Mouse (Mus musculus): ENCODE data around the gene 2310030G06Rik. TPM values are rescaled to one million over a fixed set of nuclear protein-coding genes. Genes with fewer than 3 reads are reported as not detected.

Gene 2310030G06Rik
- 1 to 10 TPM; 3.5 to 4.6 TPM for total RNA-seq (2021)
- long read RNA-seq, experiment 1, transcript 2310030G06Rik-201 (4 exons, 1,257 nt), result major isoform, 5 of 9 reads
- long read RNA-seq, experiment 1, partial matches to known transcripts, result 3 of 9 reads
- long read RNA-seq, experiment 1, other reads (novel, unspliced or antisense), result 1 of 9 reads
- long read RNA-seq, experiment 2, partial matches to known transcripts, result 1 of 1 reads
- long read RNA-seq, experiment 2, other reads (novel, unspliced or antisense), result 0 of 1 reads

DNA sequence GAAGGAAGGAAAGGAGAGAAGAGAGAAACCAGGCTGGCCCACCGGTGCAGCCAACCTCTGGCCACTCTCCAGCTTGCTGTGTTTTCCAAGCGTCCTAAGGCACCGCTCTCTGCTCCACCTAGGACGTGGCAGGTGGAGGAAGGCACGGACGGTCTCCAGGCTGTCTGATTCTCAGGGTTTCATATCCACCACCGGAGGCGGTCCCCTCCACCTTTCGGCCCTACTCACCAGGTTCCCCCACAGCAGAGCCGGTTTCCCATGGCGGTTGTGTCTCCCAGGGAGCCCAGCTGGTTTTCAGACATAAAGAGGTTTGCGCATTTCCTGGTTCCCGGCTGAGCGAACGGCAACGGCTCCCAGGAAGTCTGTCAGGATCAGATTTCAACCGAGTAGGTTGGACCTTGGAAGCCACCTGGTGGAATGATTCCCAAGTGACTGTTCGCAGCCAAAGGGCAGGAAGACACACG, at the start of gene 2310030G06Rik:
TSS of gene 2310030G06Rik (minus strand) at position 323 of the 464 bp plus-strand sequence.
- peak; percentile 28 to 37 for DNase-seq

DNA sequence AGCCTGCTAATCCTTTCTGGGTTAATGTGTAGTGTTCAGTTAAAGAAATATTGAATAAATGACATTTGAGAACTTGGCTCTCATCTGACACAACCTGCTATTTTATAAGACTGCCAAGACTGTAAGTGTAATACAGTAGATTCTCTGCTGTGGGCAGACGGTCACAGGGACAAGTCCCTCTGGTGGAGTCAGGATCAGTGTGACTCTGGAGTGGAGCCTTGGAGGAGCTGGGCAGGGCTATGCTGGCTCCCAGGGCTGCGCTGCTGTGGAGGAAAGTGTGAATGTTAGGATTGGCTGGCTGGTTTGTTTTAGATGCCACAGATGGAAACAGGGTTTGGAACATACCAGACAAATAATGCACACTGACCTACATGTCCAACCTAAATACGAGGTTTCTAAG, 48.9 kb upstream of the 2310030G06Rik start:
- DNase-seq, result peak in 1 of 2 experiments; percentile 16

DNA sequence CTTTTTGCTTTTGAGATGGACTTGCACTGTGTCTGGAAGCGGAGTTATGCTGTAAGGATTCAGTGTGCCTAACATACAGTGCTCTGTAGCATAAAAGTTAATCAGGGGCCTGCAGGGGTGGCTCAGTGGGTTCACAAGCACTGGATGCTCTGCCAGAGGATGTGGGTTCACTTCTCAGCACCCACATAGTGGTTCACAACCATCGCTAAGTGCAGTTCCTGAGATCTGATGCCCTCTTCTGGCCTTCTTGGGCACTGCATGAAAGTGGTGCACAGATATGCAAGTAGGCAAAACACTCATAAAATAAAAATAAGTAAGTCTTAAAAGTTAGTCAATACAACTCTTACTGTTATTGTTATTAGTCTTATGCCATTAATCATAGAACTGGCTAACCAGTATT, 35.8 kb upstream of the 2310030G06Rik start:
- DNase-seq, result peak; percentile 31 to 32

DNA sequence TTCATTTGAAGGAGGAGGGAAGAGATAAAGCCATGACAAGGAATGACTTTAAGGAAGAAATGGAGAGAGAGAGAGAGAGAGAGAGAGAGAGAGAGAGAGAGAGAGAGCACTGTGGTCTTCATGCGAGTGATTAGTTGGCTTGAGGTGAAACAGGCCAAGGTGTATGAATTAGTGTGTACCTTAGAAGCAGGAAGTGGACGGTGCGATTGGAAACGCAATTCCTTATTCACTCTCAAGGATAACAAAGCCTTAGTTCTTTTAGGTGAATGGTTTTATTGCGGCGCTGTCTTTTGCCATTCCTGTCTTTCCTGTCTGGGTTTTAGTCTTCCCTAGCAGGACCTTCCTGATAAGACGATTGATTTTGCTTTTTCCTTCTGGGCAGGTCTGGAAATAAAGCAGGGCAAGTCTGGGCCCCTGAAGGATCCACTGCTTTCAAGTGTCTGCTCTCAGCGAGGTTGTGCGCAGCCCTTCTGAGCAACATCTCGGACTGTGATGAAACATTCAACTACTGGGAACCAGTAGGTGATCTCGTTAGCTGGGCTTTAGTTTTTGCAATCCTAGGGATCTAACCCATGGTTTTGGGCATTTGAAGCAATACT, 29.9 kb upstream of the 2310030G06Rik start:
- DNase-seq, result no peak

DNA sequence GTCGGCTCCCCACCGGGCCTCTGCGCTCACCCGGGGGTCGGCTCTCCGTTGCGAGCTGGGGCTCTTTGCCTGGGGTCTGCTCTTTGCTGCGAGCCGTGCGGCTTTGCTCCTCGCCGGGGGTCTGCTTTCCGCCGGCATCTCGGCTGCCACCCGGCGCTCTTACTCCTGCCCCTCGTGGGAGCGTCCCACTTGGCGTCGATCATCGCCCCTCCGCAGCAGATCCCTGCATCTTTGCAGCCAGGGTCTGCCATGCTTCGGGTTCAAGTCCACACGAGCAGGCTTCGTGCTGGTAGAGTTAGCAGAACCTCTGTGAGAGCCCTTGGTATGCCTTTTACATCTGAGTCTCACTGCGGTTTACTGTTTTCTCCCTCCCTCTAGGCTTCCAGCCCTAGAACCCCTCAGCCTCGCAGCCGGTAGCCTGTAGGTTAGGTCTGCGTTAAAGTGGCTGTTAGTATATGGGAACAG, 29.4 kb upstream of the 2310030G06Rik start:
- DNase-seq, result peak in 1 of 2 experiments; percentile 16

DNA sequence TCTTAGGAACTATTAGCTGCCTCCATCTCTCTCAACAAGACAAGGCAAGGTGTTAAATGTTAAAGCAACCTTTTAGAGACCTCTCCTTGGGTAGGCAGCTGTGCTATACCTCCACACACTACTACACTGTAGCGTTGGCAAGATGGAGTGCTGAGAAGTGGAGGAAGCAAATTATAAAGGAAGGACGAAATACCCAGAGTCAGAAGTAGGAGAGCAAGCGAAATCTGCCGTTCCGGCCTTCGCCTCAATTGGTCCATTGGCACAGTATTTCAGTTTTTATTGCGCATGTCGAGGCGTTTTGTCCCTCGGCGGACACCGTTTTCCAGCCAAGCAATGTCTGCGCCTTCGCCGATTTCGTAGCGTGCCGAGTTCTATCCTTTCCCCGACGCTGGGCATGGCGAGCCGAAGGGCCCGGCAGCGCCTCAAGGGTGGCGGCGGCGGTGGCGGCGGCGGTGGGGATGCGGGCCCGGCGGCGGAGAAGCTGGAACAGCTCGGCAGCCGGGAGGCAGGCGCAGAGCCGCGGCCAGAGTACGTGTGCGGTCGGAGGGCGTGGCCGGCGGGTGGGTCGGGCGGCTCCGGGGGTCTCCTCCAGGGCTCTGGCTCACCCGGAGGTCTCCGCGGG, 28.8 kb upstream of the 2310030G06Rik start, which contains the start of the genes Alg9 and 1110032A03Rik:
TSS of gene Alg9 (plus strand) at position 29 of the 622 bp plus-strand sequence.
TSS of gene 1110032A03Rik (minus strand) at position 530 of the 622 bp plus-strand sequence.
- DNase-seq, result peak; percentile 91 to 92

DNA sequence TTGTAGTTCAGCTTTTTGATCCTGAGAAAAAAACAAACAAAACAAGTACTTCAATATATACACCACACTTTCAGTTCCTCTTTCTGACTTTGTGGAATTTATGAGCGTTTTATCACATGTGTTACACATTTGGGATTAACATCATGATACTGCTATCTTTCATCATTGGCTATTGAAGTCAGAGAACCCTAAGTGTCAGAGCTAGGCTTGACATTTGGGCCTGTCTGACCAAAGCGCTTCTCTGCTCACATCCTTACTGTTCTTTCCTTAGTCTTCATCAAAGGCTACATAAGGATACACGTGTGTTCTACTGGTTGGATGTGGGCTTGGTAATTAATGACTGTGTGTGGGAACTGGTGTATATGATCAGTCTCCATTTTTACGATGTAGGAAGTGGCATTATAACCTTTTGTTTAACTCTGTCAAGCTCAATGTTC, 27.7 kb upstream of the 2310030G06Rik start:
- DNase-seq, result no peak

DNA sequence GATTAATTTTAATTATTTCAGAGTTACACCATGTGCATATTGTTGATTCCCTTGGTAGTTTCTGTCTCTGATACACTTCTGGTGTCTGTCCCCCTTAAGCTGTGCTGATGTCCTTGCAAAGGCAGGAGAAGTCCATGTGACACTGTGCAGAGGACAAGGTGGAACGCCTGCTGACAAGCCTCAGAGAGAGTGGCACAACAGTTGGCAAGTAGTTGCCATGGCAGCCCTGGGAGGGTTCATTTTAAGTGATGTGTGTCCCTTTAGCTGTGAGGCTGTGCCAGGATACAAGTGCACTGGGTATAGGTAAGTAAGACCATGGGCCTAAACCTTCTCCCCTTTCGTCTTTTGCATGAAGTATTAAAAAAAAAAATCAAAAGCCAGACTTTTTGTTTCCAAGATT, 23.7 kb upstream of the 2310030G06Rik start:
- DNase-seq, result no peak

DNA sequence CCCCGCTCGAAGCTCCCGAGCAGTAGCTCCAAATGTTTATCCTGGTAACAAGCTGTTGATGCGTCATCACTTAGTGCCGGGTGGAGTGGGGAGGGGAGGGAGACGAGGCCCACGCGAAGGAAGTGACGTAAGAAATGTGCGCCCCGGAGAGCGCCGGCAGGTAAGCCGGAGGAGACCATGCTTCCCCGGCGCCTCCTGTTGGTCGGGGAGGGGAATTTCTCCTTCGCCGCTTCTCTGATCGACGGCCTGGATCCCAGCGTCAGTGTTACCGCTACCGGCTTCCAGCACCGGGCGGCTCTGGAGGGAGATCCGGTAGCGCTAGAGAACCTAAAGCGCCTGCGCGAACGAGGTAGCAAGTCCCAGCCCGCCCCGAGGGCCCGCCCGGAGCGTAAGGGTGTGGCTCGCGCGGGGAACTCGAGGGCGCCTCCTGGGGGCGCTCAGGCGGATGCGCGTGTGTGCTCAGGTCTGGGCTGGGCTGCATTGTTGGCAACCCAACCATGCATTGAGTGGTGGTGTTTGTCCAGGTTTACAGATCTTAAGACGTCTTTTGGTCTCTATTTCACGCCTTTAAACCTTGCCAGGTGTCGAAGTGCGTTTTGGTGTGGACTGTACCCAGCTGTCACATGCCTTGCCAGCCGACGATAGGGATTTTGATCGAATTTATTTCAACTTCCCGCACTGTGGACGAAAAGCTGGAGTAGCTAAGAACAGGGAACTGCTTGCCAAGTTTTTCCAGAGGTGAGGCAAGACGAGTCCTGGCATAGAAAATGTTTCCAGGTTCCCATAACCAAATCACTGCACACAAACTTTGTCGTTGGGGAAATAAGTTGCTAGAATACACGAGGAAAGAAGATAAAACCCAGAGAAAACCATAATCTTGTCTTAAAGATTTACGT, 22.0 kb upstream of the 2310030G06Rik start, which contains the start of gene Fdxacb1:
TSS of gene Fdxacb1 (plus strand) at position 130 of the 896 bp plus-strand sequence.
- peak; percentile 98 for DNase-seq

DNA sequence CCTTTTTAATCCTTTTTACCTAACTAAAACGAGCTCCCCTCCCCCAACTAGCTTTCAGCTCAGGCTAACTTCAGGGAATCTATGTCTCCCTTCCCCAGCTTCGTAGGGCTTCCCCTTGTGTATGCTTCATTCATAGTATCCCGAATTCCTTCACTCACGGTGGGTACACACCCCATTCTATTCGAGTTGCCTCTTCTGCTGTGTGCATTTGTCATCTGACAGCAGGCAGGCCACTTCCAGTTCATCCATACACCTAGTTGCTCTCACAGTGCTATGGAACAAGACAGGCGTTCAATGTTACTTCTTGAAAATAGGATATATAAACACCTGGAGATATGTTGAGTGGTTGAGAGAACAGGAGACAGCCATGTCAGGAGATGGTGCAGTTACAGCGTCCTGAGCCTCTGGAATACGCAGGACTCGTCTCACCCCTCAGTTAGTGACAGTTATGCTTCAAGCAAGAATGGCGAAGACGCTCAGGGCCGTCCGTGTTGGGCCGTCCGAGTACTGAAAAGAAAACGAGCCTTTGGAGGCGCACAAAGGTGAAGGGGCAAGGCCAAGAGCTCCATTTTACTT, 21.3 kb upstream of the 2310030G06Rik start:
- DNase-seq, result no peak

DNA sequence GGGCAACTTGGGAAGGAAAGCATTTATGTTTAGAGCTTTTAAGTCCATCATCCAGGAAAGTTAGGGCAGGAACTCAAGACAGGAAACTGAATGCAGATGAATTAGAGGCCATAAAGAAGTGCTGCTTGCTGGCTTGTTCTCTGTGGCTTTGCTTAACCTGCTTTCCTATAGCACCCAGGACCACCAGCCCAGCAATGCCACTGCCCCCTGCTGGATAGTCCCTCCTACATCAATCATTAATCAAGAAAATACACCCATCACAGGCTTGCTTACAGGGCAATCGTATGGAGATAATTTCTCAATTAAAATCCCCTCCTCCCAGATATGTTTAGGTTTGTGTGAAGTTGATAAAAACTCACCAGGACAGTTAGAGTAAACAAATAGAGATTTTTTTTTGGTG, 17.0 kb upstream of the 2310030G06Rik start:
- no peak for DNase-seq

DNA sequence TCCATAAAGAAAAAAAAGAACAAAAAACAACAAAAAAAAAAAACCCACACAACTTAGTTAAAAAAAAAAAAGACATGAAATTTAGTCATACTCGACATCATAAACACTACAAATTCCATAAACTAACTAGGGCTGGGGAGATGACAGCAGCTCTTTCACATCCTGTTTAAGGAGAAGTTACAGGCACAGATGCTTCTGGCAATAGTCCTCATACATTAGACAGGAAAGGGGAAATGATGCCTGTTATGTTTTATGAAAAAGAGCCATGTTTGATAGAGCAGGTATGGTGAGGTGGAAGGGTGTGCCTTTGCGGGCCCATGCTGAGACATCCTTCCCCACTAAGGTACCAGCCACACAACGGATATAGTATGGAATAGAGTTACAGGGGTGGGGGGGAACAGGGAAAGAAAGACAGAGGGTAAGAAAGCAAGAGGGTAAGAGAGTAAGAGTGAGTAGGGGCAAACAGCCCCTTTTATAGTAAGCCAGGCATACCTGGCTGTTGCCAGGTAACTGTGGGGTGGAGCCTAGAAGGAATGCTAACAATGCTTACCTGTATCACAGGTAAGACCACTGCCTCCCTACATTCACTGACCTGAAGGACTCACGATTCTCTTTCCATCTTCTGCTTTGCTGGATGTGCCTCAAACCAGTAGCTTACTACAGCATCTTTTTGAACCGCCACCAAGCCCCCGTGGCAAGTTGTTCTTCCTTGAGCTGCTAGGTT, 15.3 kb upstream of the 2310030G06Rik start:
- DNase-seq, result no peak

DNA sequence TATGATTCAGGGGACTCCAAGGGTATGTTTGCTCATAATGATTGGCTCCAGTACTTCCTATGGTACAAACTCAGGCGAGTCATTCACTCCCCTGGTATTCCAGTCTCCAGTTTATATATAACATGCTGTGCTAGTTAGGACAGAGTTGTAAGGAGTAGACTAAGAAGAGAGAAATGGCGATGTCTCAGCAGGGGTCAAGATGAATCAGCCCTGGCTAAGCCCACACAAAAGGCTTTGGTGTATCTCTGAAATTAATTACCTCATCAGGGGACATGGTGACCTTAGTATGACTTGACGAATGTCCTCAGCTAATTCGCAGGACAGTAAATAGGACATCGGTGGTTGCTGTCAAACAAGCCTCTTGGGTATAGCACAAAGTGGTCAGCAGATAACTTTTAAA, 10.4 kb upstream of the 2310030G06Rik start:
- no peak for DNase-seq

DNA sequence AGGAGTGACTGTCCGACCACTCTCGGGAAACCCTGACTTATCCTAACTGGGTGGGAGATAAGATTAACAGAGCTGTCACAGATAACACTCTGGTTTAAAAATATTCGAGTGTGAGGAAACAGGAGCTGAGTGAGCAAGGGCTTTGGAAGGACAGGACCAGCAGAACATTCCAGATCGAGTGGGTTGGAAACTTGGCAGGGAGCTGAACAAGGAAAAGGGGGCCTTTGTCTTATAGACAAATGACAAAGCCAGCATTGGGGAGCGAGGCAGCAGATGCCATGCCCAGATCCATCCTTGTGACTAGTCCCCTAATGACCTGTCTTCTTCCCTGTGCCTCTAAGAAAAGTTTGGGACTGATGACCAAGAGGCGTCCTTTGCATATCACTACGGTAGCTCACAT, 7.6 kb upstream of the 2310030G06Rik start:
- DNase-seq, result no peak

DNA sequence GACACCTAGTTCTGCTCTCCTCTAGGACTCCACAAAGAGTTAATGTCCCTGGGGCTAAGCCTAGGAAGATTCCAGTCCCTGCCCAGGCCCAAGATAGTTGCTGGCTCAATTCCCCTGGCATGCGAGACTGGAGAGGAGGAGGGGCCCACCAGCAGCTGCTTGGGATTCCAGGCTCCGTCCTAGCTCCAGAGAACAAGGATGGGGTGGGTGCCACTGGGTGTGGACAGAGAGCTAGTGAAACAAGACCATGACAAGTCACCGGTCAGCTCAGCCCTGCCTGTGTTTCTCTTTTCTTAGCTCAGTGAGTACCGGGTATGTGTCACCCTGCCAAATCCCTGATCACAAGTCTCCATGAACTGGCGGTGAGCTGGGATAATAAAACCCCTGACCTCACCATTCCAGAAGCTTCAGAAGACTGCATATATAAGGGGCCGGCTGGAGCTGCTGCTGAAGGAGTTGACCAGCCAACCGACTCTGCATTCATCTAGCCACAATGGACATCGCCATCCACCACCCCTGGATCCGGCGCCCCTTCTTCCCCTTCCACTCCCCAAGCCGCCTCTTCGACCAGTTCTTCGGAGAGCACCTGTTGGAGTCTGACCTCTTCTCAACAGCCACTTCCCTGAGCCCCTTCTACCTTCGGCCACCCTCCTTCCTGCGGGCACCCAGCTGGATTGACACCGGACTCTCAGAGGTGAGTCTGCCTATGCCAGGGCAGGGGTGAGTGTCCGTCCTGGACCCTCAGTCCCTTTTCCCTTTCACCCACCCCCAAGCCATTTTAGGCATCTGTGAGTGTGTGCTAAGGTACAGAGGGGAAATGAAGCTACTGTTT, 6.7 kb upstream of the 2310030G06Rik start:
- DNase-seq, result peak; percentile 67 to 72

DNA sequence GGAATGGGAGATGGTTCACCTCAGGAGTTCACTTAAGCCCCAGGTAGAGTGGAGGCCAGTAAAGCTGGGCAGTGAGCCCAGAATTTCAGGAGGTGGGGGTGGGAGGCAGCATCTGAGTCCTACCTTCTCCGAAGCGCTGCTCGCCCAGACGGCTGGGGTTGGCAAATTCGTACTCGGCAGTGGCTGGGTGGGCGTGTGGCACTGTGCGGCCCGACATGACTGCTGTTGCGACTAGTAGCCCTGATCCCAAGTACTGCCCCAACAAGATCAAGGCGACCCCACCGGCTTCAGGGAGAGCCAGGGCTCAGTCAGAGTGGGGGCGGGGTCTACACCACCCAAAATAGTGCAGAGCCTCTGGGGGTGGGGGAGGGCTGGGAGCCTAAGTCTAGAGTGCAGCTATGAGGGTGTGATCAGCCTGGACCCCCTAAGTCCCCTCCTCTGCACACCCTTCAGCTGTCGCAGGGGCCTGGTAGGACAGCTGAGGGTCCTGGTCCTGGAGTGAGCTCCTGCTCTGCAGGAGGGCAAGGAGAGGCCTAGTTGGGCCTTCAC, 5.8 kb upstream of the 2310030G06Rik start, which contains the start of gene Hspb2:
TSS of gene Hspb2 (minus strand) at position 301 of the 549 bp plus-strand sequence.
- DNase-seq, result no peak

DNA sequence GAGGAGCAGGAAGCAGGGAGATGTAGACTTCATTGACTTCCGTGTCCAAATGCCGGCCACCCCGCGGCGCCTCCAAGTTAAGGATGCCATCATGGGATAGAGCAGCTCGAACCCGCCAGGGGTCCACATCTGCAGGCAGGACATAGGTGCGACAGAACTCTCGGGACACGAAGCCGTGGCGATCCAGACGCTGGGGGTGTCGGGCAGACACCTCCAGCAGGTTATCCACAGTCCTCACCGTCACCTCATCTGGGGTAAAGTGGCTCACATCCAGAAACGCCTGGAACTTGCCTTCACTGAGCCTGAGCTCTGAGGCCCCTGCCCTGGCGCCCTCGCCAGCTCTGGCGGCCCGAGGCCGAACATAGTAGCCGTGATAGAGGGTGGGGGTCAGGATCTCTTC, 5.0 kb upstream of the 2310030G06Rik start, which contains the start of gene Cryab:
TSS of gene Cryab (plus strand) at position 3 of the 400 bp plus-strand sequence.
- DNase-seq, result no peak

DNA sequence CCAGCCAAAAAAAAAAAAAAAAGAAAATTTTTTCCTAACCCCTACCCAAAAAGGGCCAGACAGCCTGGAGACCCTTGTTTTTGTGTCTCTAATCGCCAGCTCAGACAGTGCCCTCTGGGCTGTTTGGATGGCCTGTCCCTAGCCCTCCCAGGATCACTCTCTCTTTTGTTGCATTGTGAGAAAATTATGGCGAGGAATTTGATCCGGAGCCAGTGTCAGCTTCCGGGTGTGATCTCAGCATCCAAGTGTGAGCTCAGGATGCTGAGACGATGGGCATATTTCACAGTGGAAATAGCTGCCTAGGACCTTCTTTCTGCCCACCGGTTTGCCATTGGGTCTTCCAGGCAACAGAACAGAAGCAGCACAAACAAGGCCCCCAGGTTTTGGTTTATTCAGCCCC, 4.4 kb upstream of the 2310030G06Rik start:
- DNase-seq, result no peak

DNA sequence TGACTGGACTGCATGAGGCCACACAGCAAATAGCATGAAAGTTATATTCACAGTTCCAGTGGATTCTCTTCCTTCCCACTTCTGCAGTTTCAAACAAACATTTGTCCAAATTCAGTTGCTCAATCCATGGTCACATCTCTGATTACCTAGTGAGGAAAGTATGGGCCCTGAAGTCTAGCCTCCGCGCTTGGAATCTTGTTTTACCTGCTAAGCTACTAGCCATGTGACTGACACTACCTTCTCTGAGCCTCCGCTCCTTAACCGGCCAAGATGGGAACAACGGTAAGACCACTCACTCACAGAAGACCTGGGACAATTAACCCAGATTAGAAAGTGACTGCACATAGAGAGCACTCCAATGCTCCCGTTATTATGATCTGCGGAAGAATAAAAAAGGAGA, 530 bp downstream of the 2310030G06Rik start:
- DNase-seq, result no peak

Data from adrenal gland, postnatal 36 days (tissue).